23 mouse cellular contexts compared by ENCODE assay signal in the genomic region with DNA sequence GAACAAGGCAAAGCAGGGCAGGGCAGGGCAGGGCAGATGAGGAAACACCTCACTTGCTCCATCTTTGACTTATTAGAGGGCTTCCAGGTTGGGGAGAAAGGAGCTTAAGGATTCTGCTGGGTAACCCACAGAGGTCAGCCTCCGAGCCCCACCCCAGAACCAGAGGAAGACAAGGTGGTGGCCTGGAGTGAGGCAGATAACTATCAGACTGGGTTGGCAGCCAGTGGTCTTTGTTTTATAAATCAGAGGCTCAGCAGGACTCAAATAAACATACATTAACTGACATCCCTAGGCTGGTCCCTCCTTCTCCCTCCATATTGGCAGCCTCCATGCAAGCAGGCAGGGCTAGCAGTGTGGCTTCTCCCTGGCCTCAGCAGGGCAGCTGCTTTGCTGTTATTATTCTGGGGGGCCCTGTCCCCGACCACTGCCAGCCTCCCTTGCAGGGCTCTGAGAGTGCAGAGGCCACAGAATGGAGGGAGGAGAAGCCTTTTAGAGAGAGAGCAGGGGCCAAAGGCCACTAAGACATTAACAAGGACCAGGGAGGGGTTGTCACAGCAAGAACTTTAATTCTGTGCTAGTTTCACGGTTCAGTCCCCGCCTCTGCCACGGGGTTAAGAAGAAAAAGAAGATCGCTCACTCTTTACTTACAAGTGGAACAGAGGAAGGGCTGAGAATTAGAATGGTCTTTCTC. TPM values are rescaled to one million over a fixed set of nuclear protein-coding genes. Genes with fewer than 3 reads are reported as not detected.
A peak's percentile ranks its signal among the peaks of the same experiment; 100 is the strongest.
DNase-seq lines count a peak whose midpoint lies in the region; ATAC-seq and TF ChIP-seq lines count a peak whose summit lies in the region.
"Had no signal": no experiment of that assay in that cellular context is flagged by ENCODE, and none has a peak within 500 bp of the region (broad histone marks: within the 10 kb centered on the region; RNA-seq: fewer than 3 reads in every experiment).

No protein-coding gene starts in this region.

- ATAC-seq in forebrain, postnatal 0 days, result no peak
- peak; percentile 46; the same call in 1 of the 2 replicates for ATAC-seq in kidney, embryonic 15.5 days (replicated peaks; ENCODE audit: low FRiP score)
- ATAC-seq in embryonic facial prominence, embryonic 11.5 days (replicated peaks; ENCODE audit: insufficient number of reproducible peaks, low FRiP score, low TSS enrichment, low read depth), result peak; percentile 65; the same call in 1 of the 2 replicates
- ATAC-seq: forebrain, embryonic 16.5 days; Patski had no signal

- no peak overlapping the region for H3K9ac ChIP-seq in forebrain, postnatal 0 days
- no peak overlapping the region for H3K9ac ChIP-seq in kidney, embryonic 15.5 days
- no peak overlapping the region for H3K9ac ChIP-seq in embryonic facial prominence, embryonic 11.5 days (replicated peaks; ENCODE audit: low read length)
- H3K9ac ChIP-seq: hindbrain, embryonic 13.5 days; limb, embryonic 13.5 days; liver, embryonic 14.5 days; lung, embryonic 15.5 days; midbrain, embryonic 12.5 days; stomach, embryonic 15.5 days had no signal

- no peaks in the 10 kb centered on the region for H3K9me3 ChIP-seq in forebrain, embryonic 10.5 days
- no peaks in the 10 kb centered on the region for H3K9me3 ChIP-seq in forebrain, postnatal 0 days (ENCODE audit: low read length)
- no peaks in the 10 kb centered on the region for H3K9me3 ChIP-seq in kidney, embryonic 15.5 days (replicated peaks)
- no peaks in the 10 kb centered on the region for H3K9me3 ChIP-seq in embryonic facial prominence, embryonic 11.5 days (replicated peaks; ENCODE audit: control insufficient read depth, low read length)
- H3K9me3 ChIP-seq: hindbrain, embryonic 13.5 days; limb, embryonic 13.5 days; lung, embryonic 15.5 days; midbrain, embryonic 12.5 days; stomach, embryonic 15.5 days had no signal

- 12% methylated on average over 6 of the region's 6 CpGs for WGBS in forebrain, embryonic 10.5 days
- WGBS in forebrain, postnatal 0 days, result 21% methylated on average over 6 of the region's 6 CpGs
- 27% methylated on average over 6 of the region's 6 CpGs for WGBS in kidney, embryonic 15.5 days
- 19% methylated on average over 6 of the region's 6 CpGs for WGBS in embryonic facial prominence, embryonic 11.5 days

- H3K4me3 ChIP-seq in forebrain, embryonic 10.5 days, result no peak overlapping the region
- no peak overlapping the region for H3K4me3 ChIP-seq in forebrain, postnatal 0 days (ENCODE audit: low read depth, low read length)
- no peak overlapping the region for H3K4me3 ChIP-seq in kidney, embryonic 15.5 days (replicated peaks)
- H3K4me3 ChIP-seq in embryonic facial prominence, embryonic 11.5 days (ENCODE audit: low read depth, low read length), result no peak overlapping the region
- H3K4me3 ChIP-seq: hindbrain, embryonic 13.5 days; limb, embryonic 13.5 days; lung, embryonic 15.5 days; midbrain, embryonic 12.5 days; stomach, embryonic 15.5 days had no signal

- no peaks in the 10 kb centered on the region for H3K36me3 ChIP-seq in forebrain, embryonic 10.5 days (replicated peaks)
- H3K36me3 ChIP-seq in forebrain, postnatal 0 days (ENCODE audit: insufficient read depth), result no peaks in the 10 kb centered on the region
- no peaks in the 10 kb centered on the region for H3K36me3 ChIP-seq in kidney, embryonic 15.5 days
- no peaks in the 10 kb centered on the region for H3K36me3 ChIP-seq in embryonic facial prominence, embryonic 11.5 days (replicated peaks; ENCODE audit: control insufficient read depth, insufficient read depth, low read depth, low read length)
- H3K36me3 ChIP-seq: hindbrain, embryonic 13.5 days; limb, embryonic 13.5 days; lung, embryonic 15.5 days; midbrain, embryonic 12.5 days; stomach, embryonic 15.5 days had no signal

- H3K4me2 ChIP-seq in forebrain, postnatal 0 days (ENCODE audit: low read depth), result no peak overlapping the region
- no peak overlapping the region for H3K4me2 ChIP-seq in kidney, embryonic 15.5 days
- no peak overlapping the region for H3K4me2 ChIP-seq in embryonic facial prominence, embryonic 11.5 days (ENCODE audit: low read depth, low read length)
- H3K4me2 ChIP-seq: hindbrain, embryonic 13.5 days; limb, embryonic 13.5 days; lung, embryonic 15.5 days; midbrain, embryonic 12.5 days; stomach, embryonic 15.5 days had no signal

- no peak for TF ChIP-seq CTCF in forebrain, postnatal 0 days (IDR thresholded peaks at IDR 0.05; ENCODE audit: low read depth)

- peaks cover 31% of the 10 kb centered on the region for H3K4me1 ChIP-seq in forebrain, embryonic 10.5 days
- H3K4me1 ChIP-seq in forebrain, postnatal 0 days (ENCODE audit: insufficient read depth), result no peaks in the 10 kb centered on the region
- peaks cover 14% of the 10 kb centered on the region for H3K4me1 ChIP-seq in kidney, embryonic 15.5 days
- no peaks in the 10 kb centered on the region for H3K4me1 ChIP-seq in embryonic facial prominence, embryonic 11.5 days (ENCODE audit: control insufficient read depth, insufficient read depth, low read length)
- H3K4me1 ChIP-seq: limb, embryonic 13.5 days had no signal

- peaks cover 77% of the 10 kb centered on the region for H3K27me3 ChIP-seq in forebrain, embryonic 10.5 days (ENCODE audit: poor library complexity, severe bottlenecking)
- no peaks in the 10 kb centered on the region for H3K27me3 ChIP-seq in forebrain, postnatal 0 days (ENCODE audit: insufficient read depth, low read length)
- H3K27me3 ChIP-seq in kidney, embryonic 15.5 days, result no peaks in the 10 kb centered on the region
- no peaks in the 10 kb centered on the region for H3K27me3 ChIP-seq in embryonic facial prominence, embryonic 11.5 days (ENCODE audit: control insufficient read depth, insufficient read depth, low read length)
- H3K27me3 ChIP-seq: lung, embryonic 15.5 days; stomach, embryonic 15.5 days had no signal

- peak; percentile 32 for DNase-seq in forebrain, embryonic 10.5 days (ENCODE audit: extremely low spot score, low spot score)
- DNase-seq in forebrain, postnatal 0 days, result no peak
- no peak for DNase-seq in kidney, postnatal 10 days
- DNase-seq in WW6 (ENCODE audit: low read depth, low spot score), result peak; percentile 18
- DNase-seq in embryonic facial prominence, embryonic 11.5 days (ENCODE audit: low spot score), result no peak
- no peak for DNase-seq in left cerebral cortex, postnatal 14 days (ENCODE audit: low spot score in 2 of 2)
- no peak for DNase-seq in testis, postnatal 14 days (ENCODE audit: low spot score)
- DNase-seq: adrenal gland, postnatal 36 days; cerebellum, adult 18-20 months; cerebellum, postnatal 36 days; gastrocnemius, postnatal 36 days; lung, postnatal 4 days; thymus, adult 2 months had no signal

- H3K27ac ChIP-seq in forebrain, embryonic 10.5 days, result peak overlapping the region; percentile 54; the same call in 1 of the 2 replicates
- no peak overlapping the region for H3K27ac ChIP-seq in forebrain, postnatal 0 days (ENCODE audit: low read depth, low read length)
- no peak overlapping the region for H3K27ac ChIP-seq in kidney, embryonic 15.5 days
- no peak overlapping the region for H3K27ac ChIP-seq in embryonic facial prominence, embryonic 11.5 days (replicated peaks; ENCODE audit: low read depth, low read length)
- H3K27ac ChIP-seq: hindbrain, embryonic 13.5 days; limb, embryonic 13.5 days; liver, embryonic 14.5 days; lung, embryonic 15.5 days; midbrain, embryonic 12.5 days; stomach, embryonic 15.5 days had no signal

- intact Hi-C loops in left cerebral cortex, postnatal 14 days (cut with DNase I), result no loop called here

RNA-seq across cellular contexts. Expression of a gene that starts 16.5 kb away (rescaled TPM):
- polyA plus RNA-seq in forebrain, embryonic 10.5 days (2016; fragmentation: Nextera tagmentation; extraction: Ambion mirVana), result 0.43 and 0.60 TPM in 2 replicates
- total RNA-seq in forebrain, postnatal 0 days (2014; rRNA removed), result 4.6 and 7.4 TPM in 2 replicates
- 5.4 and 8.1 TPM in 2 replicates for polyA plus RNA-seq in forebrain, postnatal 0 days (2015; fragmentation: Nextera tagmentation; extraction: Ambion mirVana)
- 1.2 and 1.5 TPM in 2 replicates for polyA plus RNA-seq in kidney, embryonic 15.5 days (2015; fragmentation: Nextera tagmentation; extraction: Ambion mirVana)
- polyA plus RNA-seq in embryonic facial prominence, embryonic 11.5 days (2014; fragmentation: Nextera tagmentation; extraction: Ambion mirVana), result 1.0 and 2.5 TPM in 2 replicates
- 10 to 100 TPM; 25.6 to 30.2 TPM for total RNA-seq in left cerebral cortex, postnatal 14 days (2021)
- total RNA-seq: gastrocnemius, postnatal 36 days; neutrophil, adult 5-6 weeks had no signal
- polyA plus RNA-seq: Patski had no signal

Comparison
In these comparisons a context has a peak if more than half of its experiments do, and no peak if none do; other contexts are left out.
1. DNase-seq: peak in forebrain, embryonic 10.5 days (single experiment) and WW6 (single experiment); none in forebrain, postnatal 0 days (single experiment), kidney, postnatal 10 days (single experiment), embryonic facial prominence, embryonic 11.5 days (single experiment), left cerebral cortex, postnatal 14 days (0 of 2) and testis, postnatal 14 days (single experiment).